Mouse (Mus musculus) heart, embryonic 11.5 days (tissue): ENCODE data around the gene Prr13. TPM values are rescaled to one million over a fixed set of nuclear protein-coding genes. Genes with fewer than 3 reads are reported as not detected.
A peak's percentile ranks its signal among the peaks of the same experiment; 100 is the strongest.

Experiments
- ATAC-seq: fragments of 200-750 bp; cut with Nextera tagmentation; replicated peaks from 2 replicates; pipeline ENCODE4 v1.8.0; 2017; ENCODE audit warnings: moderate library complexity; ENCODE audit not compliant: insufficient number of reproducible peaks, low FRiP score, low TSS enrichment
- H3K27ac ChIP-seq: fragments of 300-500 bp; sonication (generic); 2 replicates; pipeline ENCODE4 v1.5.1; 2014; ENCODE audit warnings: mild to moderate bottlenecking, low read depth, low read length
- H3K27me3 ChIP-seq: fragments of 300-500 bp; sonication (generic); 2 replicates; pipeline ENCODE4 v1.6.1; 2014; ENCODE audit warnings: mild to moderate bottlenecking, low read length, mixed read lengths; ENCODE audit not compliant: control insufficient read depth, insufficient read depth
- H3K36me3 ChIP-seq: fragments of 300-500 bp; sonication (generic); 2 replicates; pipeline ENCODE4 v1.6.1; 2014; ENCODE audit warnings: mild to moderate bottlenecking, low read length, moderate library complexity, mixed read lengths; ENCODE audit not compliant: control insufficient read depth, insufficient read depth
- H3K4me1 ChIP-seq: fragments of 300-500 bp; sonication (generic); 2 replicates; pipeline ENCODE4 v1.6.1; 2014; ENCODE audit warnings: low read length; ENCODE audit not compliant: control insufficient read depth, insufficient read depth
- H3K4me2 ChIP-seq: fragments of 300-500 bp; sonication (generic); 2 replicates; pipeline ENCODE4 v1.6.1; 2014; ENCODE audit warnings: mild to moderate bottlenecking, moderate library complexity
- H3K4me3 ChIP-seq: fragments of 300-500 bp; sonication (generic); 2 replicates; pipeline ENCODE4 v1.5.1; 2014; ENCODE audit warnings: low read depth, low read length
- H3K9ac ChIP-seq: fragments of 300-500 bp; sonication (generic); 2 replicates; pipeline ENCODE4 v1.6.1; 2014; ENCODE audit warnings: mild to moderate bottlenecking, low read depth, low read length, moderate library complexity
- H3K9me3 ChIP-seq: fragments of 300-500 bp; sonication (generic); replicated peaks from 2 replicates; pipeline ENCODE4 v1.6.1; 2016; ENCODE audit warnings: low read length; ENCODE audit not compliant: control insufficient read depth
- WGBS: fragments of 180-500 bp; shearing (Covaris S2); extraction: QIAGEN DNeasy Blood & Tissue Kit; methylation state at CpG from one replicate; pipeline ENCODE4 v1.1.7; 2014; ENCODE audit not compliant: insufficient replicate concordance; 5-methylcytosine and 5-hydroxymethylcytosine counted together
- polyA plus RNA-seq: library from polyadenylated mRNA; unstranded; fragments of >200 nt; fragmentation: Nextera tagmentation; extraction: Ambion mirVana; gene quantifications from 2 replicates; pipeline ENCODE4 v1.2.1, GENCODE M21; 2014

The Prr13 gene
- polyA plus RNA-seq, 1 experiment from 2014 or later: 139 TPM

GRCm38 (mm10) chr15:102451666-102452430 is 7.0 kb upstream of the Prr13 start:
- Histone ChIP-seq H3K27ac (no peak overlapping the region), H3K4me1 (no peaks in the 10 kb centered on the region), H3K36me3 (no peaks in the 10 kb centered on the region), H3K9me3 (no peaks in the 10 kb centered on the region), H3K9ac (no peak overlapping the region), H3K4me3 (no peak overlapping the region), H3K4me2 (no peak overlapping the region), H3K27me3 (no peaks in the 10 kb centered on the region)
- no peak for ATAC-seq
- WGBS: 75% methylated on average over 26 of the region's 26 CpGs

GRCm38 (mm10) chr15:102455993-102456392 is 2.8 kb upstream of the Prr13 start:
- H3K27ac ChIP-seq: no peak overlapping the region
- no peaks in the 10 kb centered on the region for H3K9me3 ChIP-seq
- no peaks in the 10 kb centered on the region for H3K27me3 ChIP-seq
- ATAC-seq: no peak
- peaks cover 9% of the 10 kb centered on the region; the same call in 1 of the 2 replicates for H3K4me1 ChIP-seq
- no peak overlapping the region for H3K4me2 ChIP-seq
- H3K4me3 ChIP-seq: no peak overlapping the region
- WGBS: 34% methylated on average over 6 of the region's 6 CpGs
- no peak overlapping the region for H3K9ac ChIP-seq
- no peaks in the 10 kb centered on the region for H3K36me3 ChIP-seq

DNA sequence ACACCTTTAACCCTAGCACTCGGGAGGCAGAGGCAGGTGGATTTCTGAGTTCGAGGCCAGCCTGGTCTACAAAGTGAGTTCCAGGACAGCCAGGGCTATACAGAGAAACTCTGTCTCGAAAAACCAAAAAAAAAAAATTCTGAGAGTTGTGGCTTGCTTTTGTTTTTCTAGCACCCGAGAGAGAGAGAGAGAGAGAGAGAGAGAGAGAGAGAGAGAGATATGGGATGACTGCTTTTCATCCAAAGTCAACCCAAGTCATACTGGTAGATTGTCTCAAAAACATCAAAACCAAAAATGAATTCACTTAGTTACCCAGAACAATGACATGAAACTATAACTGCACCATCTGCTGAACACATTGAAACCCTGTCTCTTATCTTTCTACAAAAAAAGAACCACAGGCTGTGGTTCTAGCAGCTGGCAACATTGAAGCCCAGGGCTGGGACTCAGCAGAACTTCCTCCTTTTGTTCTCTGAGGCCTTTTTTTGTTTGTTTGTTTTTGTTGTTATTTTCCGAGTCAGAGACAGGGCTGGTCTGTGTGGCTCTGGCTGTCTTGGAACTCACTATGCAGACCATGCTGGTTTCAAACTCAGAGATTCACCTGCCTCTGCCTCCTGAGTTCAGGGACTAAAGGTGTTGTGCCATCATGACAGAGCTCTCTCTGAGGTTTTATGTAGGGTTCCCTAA is 635 bp upstream of the Prr13 start:
- Histone ChIP-seq H3K4me3 (peak overlapping the region; percentile 56), H3K27ac (peak overlapping the region; percentile 74), H3K4me1 (peaks cover 11% of the 10 kb centered on the region; the same call in 1 of the 2 replicates), H3K27me3 (no peaks in the 10 kb centered on the region), H3K9me3 (no peaks in the 10 kb centered on the region), H3K4me2 (peak overlapping the region; percentile 75), H3K36me3 (0 out of 2 replicates have a peak, but pooled peaks cover 2% of the 10 kb centered on the region), H3K9ac (no peak overlapping the region)
- ATAC-seq: no peak
- 61% methylated on average over 5 of the region's 5 CpGs for WGBS

GRCm38 (mm10) chr15:102459381-102459780 is 553 bp downstream of the Prr13 start:
- peaks cover 11% of the 10 kb centered on the region; the same call in 1 of the 2 replicates for H3K4me1 ChIP-seq
- peak overlapping the region; percentile 75 for H3K27ac ChIP-seq
- H3K36me3 ChIP-seq: 0 out of 2 replicates have a peak, but pooled peaks cover 2% of the 10 kb centered on the region
- H3K9me3 ChIP-seq: no peaks in the 10 kb centered on the region
- no peak for ATAC-seq
- WGBS: 26% methylated on average over 6 of the region's 6 CpGs
- no peaks in the 10 kb centered on the region for H3K27me3 ChIP-seq
- H3K4me2 ChIP-seq: peak overlapping the region; percentile 75
- H3K4me3 ChIP-seq: peak overlapping the region; percentile 56
- H3K9ac ChIP-seq: peak overlapping the region; percentile 65

- peak overlapping the region; percentile 58; the same call in 1 of the 2 replicates for H3K9ac ChIP-seq
- 0 out of 2 replicates have a peak, but pooled peaks cover 2% of the 10 kb centered on the region for H3K36me3 ChIP-seq
- H3K27me3 ChIP-seq: no peaks in the 10 kb centered on the region
- H3K4me2 ChIP-seq: peak overlapping the region; percentile 75
- H3K4me1 ChIP-seq: peaks cover 11% of the 10 kb centered on the region; the same call in 1 of the 2 replicates
- H3K27ac ChIP-seq: peak overlapping the region; percentile 75
- H3K4me3 ChIP-seq: peak overlapping the region; percentile 56
- WGBS: 49% methylated on average over 5 of the region's 5 CpGs
- ATAC-seq: peak; percentile 39
- no peaks in the 10 kb centered on the region for H3K9me3 ChIP-seq
Observed at GRCm38 (mm10) chr15:102459847-102460246, 1.0 kb downstream of the Prr13 start.

DNA sequence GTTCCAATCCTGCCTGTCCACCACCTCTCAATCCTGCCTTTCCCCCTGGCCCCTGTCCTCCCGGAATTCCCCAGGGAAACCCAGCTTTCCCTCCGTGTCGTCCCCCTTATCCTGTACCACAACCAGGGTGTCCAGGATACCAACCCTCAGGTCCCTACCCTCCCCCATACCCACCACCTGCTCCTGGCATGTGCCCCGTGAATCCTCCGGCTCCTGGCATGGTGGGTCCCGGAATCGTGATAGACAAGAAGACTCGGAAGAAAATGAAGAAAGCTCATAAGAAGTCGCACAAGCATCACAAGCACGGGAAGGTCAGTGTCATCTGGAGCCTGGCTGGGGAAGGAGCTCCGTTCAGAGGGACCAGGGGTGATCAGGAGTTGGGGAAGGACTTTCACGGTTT is 1.6 kb downstream of the Prr13 start:
- Histone ChIP-seq H3K4me1 (peaks cover 11% of the 10 kb centered on the region; the same call in 1 of the 2 replicates), H3K27ac (peak overlapping the region; percentile 75)

GRCm38 (mm10) chr15:102460971-102461370 is 2.1 kb downstream of the Prr13 start:
- H3K4me3 ChIP-seq: peak overlapping the region; percentile 34
- ATAC-seq: 0 out of 2 replicates have a peak, but pooled peaks have one; percentile 44
- no peaks in the 10 kb centered on the region for H3K9me3 ChIP-seq
- H3K4me1 ChIP-seq: peaks cover 11% of the 10 kb centered on the region; the same call in 1 of the 2 replicates
- H3K27ac ChIP-seq: peak overlapping the region; percentile 75
- WGBS: 56% methylated on average over 4 of the region's 4 CpGs
- H3K36me3 ChIP-seq: 0 out of 2 replicates have a peak, but pooled peaks cover 2% of the 10 kb centered on the region
- peak overlapping the region; percentile 75 for H3K4me2 ChIP-seq
- no peaks in the 10 kb centered on the region for H3K27me3 ChIP-seq
- peak overlapping the region; percentile 39; the same call in 1 of the 2 replicates for H3K9ac ChIP-seq

More for the DNA sequence above, 1.6 kb downstream of the Prr13 start:
- ATAC-seq: no peak
- peak overlapping the region; percentile 34 for H3K4me3 ChIP-seq
- WGBS: 72% methylated on average over 12 of the region's 12 CpGs
- no peaks in the 10 kb centered on the region for H3K27me3 ChIP-seq
- no peaks in the 10 kb centered on the region for H3K9me3 ChIP-seq
- H3K4me2 ChIP-seq: peak overlapping the region; percentile 75
- H3K9ac ChIP-seq: peak overlapping the region; percentile 58; the same call in 1 of the 2 replicates
- H3K36me3 ChIP-seq: 0 out of 2 replicates have a peak, but pooled peaks cover 2% of the 10 kb centered on the region

GRCm38 (mm10) chr15:102461430-102462075 is 2.7 kb downstream of the Prr13 start:
- WGBS: 75% methylated on average over 9 of the region's 9 CpGs
- Histone ChIP-seq H3K4me1 (peaks cover 11% of the 10 kb centered on the region; the same call in 1 of the 2 replicates), H3K4me3 (peak overlapping the region; percentile 34), H3K4me2 (peak overlapping the region; percentile 75), H3K27ac (peak overlapping the region; percentile 75), H3K9me3 (no peaks in the 10 kb centered on the region), H3K9ac (peak overlapping the region; percentile 39; the same call in 1 of the 2 replicates), H3K36me3 (0 out of 2 replicates have a peak, but pooled peaks cover 2% of the 10 kb centered on the region), H3K27me3 (no peaks in the 10 kb centered on the region)
- no peak for ATAC-seq
